Mouse (Mus musculus) liver, postnatal 0 days (tissue): ENCODE data around the gene Gmnn.

ENCODE experiments used
- CTCF ChIP-seq: sonication (generic); IDR thresholded peaks from 2 replicates; pipeline ENCODE4 v1.5.1; 2016; ENCODE audit warnings: antibody characterized with exemption, low read depth
- EP300 ChIP-seq: IDR thresholded peaks from 2 replicates; pipeline ENCODE4 v1.6.1; 2016; ENCODE audit warnings: antibody characterized with exemption, low read depth, mild to moderate bottlenecking

DNA sequence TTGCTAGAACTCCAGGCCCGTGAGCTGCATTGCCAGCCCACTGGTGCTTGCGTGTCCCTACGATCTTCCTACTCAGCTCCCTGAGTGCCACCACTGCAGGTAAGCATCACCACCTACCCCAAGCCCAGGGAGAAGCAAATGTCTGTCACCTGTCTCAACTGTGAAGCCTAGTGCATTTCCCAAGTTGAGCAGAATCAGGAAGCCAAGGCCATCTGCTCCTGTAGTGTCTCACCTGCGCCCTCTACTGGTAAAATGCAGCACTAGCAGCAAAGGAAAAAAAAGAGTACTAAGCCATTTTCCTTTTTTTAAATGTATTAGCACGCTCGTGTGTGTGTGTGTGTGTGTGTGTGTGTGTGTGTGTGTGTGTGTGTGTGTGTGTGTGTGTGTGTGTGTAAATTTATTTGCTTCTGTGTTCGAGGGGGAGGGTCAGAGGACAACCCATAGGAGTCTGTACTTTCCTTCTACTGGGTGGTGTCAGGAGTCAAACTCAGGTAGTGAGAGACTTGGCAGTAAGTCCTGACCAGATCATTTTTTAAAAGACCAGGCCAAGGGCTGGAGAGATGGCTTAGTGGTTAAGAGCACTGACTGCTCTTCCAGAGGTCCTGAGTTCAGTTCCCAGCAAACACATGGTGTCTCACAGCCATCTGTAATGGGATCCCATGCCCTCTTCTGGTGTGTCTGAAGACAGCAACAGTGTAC lies 14.6 kb upstream of the Gmnn start:
- TF ChIP-seq EP300 = no peak
- peak; percentile 95 for TF ChIP-seq CTCF
